Mouse (Mus musculus) CH12.LX (cell line): ENCODE data around the gene Col5a3.

ENCODE experiments used
- CHD2 ChIP-seq: IDR thresholded peaks from 2 replicates; pipeline ENCODE4 v1.6.1; 2011; ENCODE audit warnings: low read length, improper control_type of control experiment
- E2F4 ChIP-seq: IDR thresholded peaks from 2 replicates; pipeline ENCODE4 v1.6.1; 2011; ENCODE audit warnings: low read depth, low read length, improper control_type of control experiment; ENCODE audit not compliant: insufficient replicate concordance
- MAX ChIP-seq: IDR thresholded peaks from 2 replicates; pipeline ENCODE4 v1.6.1; 2011; ENCODE audit warnings: low read length, improper control_type of control experiment
- MEF2A ChIP-seq: IDR thresholded peaks from 2 replicates; pipeline ENCODE4 v1.6.1; 2014; ENCODE audit warnings: low read depth, mild to moderate bottlenecking, inconsistent platforms, low read length, improper control_type of control experiment, borderline replicate concordance
- SIN3A ChIP-seq: IDR thresholded peaks from 2 replicates; pipeline ENCODE4 v1.6.1; 2012; ENCODE audit warnings: low read length, improper control_type of control experiment, inconsistent platforms
- SMC3 ChIP-seq: IDR thresholded peaks from 2 replicates; pipeline ENCODE4 v1.6.1; 2011; ENCODE audit warnings: low read depth, low read length, improper control_type of control experiment
- TCF12 ChIP-seq: IDR thresholded peaks from 2 replicates; pipeline ENCODE4 v1.6.1; 2014; ENCODE audit warnings: low read depth, mild to moderate bottlenecking, inconsistent platforms, low read length, improper control_type of control experiment
- USF1 ChIP-seq: IDR thresholded peaks from 2 replicates; pipeline ENCODE4 v1.6.1; 2014; ENCODE audit warnings: low read depth, mild to moderate bottlenecking, inconsistent platforms, low read length, improper control_type of control experiment
- USF2 ChIP-seq: conservative IDR thresholded peaks from 2 replicates; pipeline ENCODE4 v1.6.1; 2011; ENCODE audit warnings: low read depth, low read length, improper control_type of control experiment
- ZMIZ1 ChIP-seq: IDR thresholded peaks from 2 replicates; pipeline ENCODE4 v1.6.1; 2012; ENCODE audit warnings: low read depth, mild to moderate bottlenecking, inconsistent platforms, low read length, improper control_type of control experiment
- ZNF384 ChIP-seq: IDR thresholded peaks from 2 replicates; pipeline ENCODE4 v1.6.1; 2012; ENCODE audit warnings: low read depth, low read length, improper control_type of control experiment, inconsistent platforms

GRCm38 (mm10) chr9:20805706-20806105 lies 9.2 kb downstream of the Col5a3 start:
- TF ChIP-seq MEF2A (no peak), SIN3A (no peak), E2F4 (no peak), TCF12 (no peak), MAX (no peak), ZNF384 (no peak), ZMIZ1 (no peak), USF2 (no peak), CHD2 (no peak), SMC3 (no peak), USF1 (no peak)
